Mouse (Mus musculus) forebrain, embryonic 14.5 days (tissue): ENCODE measurements around the gene Rasa4. TPM values are rescaled to one million over a fixed set of nuclear protein-coding genes. Genes with fewer than 3 reads are reported as not detected.
"Not testable (repeated sequence)": the region's sequence is repeated elsewhere in the genome, so short reads cannot be mapped to it uniquely, and the experiment has no call there.

Experiments used
- ATAC-seq: fragments of 200-750 bp; cut with Nextera tagmentation; 2 replicates; pipeline ENCODE4 v1.8.0; 2017; ENCODE audit warnings: mild to moderate bottlenecking, moderate library complexity
- DNase-seq: peaks from one replicate; pipeline ENCODE4 v3.0.0-alpha.2; 2015; ENCODE audit warnings: low spot score
- H3K27ac ChIP-seq: fragments of 300-500 bp; sonication (generic); 2 replicates; pipeline ENCODE4 v1.5.1; 2014; ENCODE audit warnings: low read depth, mild to moderate bottlenecking, control low read depth, low read length, moderate library complexity
- H3K27me3 ChIP-seq: fragments of 300-500 bp; sonication (generic); replicated peaks from 2 replicates; pipeline ENCODE4 v1.6.1; 2014; ENCODE audit warnings: low read length, control low read depth, mixed read lengths; ENCODE audit not compliant: control insufficient read depth, insufficient read depth
- H3K36me3 ChIP-seq: fragments of 300-500 bp; sonication (generic); 2 replicates; pipeline ENCODE4 v1.6.1; 2014; ENCODE audit warnings: low read length, control low read depth; ENCODE audit not compliant: control insufficient read depth, insufficient read depth
- H3K4me1 ChIP-seq: fragments of 300-500 bp; sonication (generic); 2 replicates; pipeline ENCODE4 v1.6.1; 2014; ENCODE audit warnings: antibody characterized with exemption, low read length, control low read depth; ENCODE audit not compliant: control insufficient read depth, insufficient read depth
- H3K4me2 ChIP-seq: fragments of 300-500 bp; sonication (generic); 2 replicates; pipeline ENCODE4 v1.6.1; 2014; ENCODE audit warnings: mild to moderate bottlenecking, control low read depth, low read length
- H3K4me3 ChIP-seq: fragments of 300-500 bp; sonication (generic); 2 replicates; pipeline ENCODE4 v1.5.1; 2014; ENCODE audit warnings: low read depth, low read length, control low read depth
- H3K9ac ChIP-seq: fragments of 300-500 bp; sonication (generic); 2 replicates; pipeline ENCODE4 v1.6.1; 2014; ENCODE audit warnings: mild to moderate bottlenecking, low read length, control low read depth, moderate library complexity
- H3K9me3 ChIP-seq: fragments of 300-500 bp; sonication (generic); replicated peaks from 2 replicates; pipeline ENCODE4 v1.6.1; 2016; ENCODE audit warnings: low read length, control low read depth, mixed read lengths; ENCODE audit not compliant: control insufficient read depth
- WGBS: fragments of 180-500 bp; shearing (Covaris S2); extraction: QIAGEN DNeasy Blood & Tissue Kit; methylation state at CpG from one replicate; pipeline ENCODE4 v1.1.7; 2014; 5-methylcytosine and 5-hydroxymethylcytosine counted together
- polyA plus RNA-seq: library from polyadenylated mRNA; unstranded; fragments of >200 nt; fragmentation: Nextera tagmentation; extraction: Ambion mirVana; gene quantifications from 2 replicates; pipeline ENCODE4 v1.2.1, GENCODE M21; 2014

Gene Rasa4
- polyA plus RNA-seq, 1 experiment from 2014 or later: 4.9 TPM

- peak; percentile 26 for DNase-seq
- H3K27me3 ChIP-seq: no peaks in the 10 kb centered on the region
- H3K9ac ChIP-seq: no peak overlapping the region
- H3K36me3 ChIP-seq: no peaks in the 10 kb centered on the region
- no peaks in the 10 kb centered on the region for H3K4me1 ChIP-seq
- no peak for ATAC-seq
- no peak overlapping the region for H3K27ac ChIP-seq
- H3K4me3 ChIP-seq: no peak overlapping the region
- H3K9me3 ChIP-seq: no peaks in the 10 kb centered on the region
- WGBS: 41% methylated on average over 9 of the region's 9 CpGs
- H3K4me2 ChIP-seq: no peak overlapping the region
These were observed 38.3 kb upstream of the Rasa4 start for GRCm38 (mm10) chr5:136045408-136045807.

GRCm38 (mm10) chr5:136045987-136046386 is 37.7 kb upstream of the Rasa4 start:
- Histone ChIP-seq H3K27ac (no peak overlapping the region), H3K4me1 (no peaks in the 10 kb centered on the region), H3K4me3 (no peak overlapping the region), H3K9me3 (no peaks in the 10 kb centered on the region), H3K9ac (no peak overlapping the region), H3K36me3 (no peaks in the 10 kb centered on the region), H3K4me2 (no peak overlapping the region), H3K27me3 (no peaks in the 10 kb centered on the region)
- WGBS: 5% methylated on average over 10 of the region's 10 CpGs
- DNase-seq (peak; percentile 86), ATAC-seq (peak; percentile 58; the same call in 1 of the 2 replicates)

GRCm38 (mm10) chr5:136048541-136048940 is 35.2 kb upstream of the Rasa4 start:
- ATAC-seq, H3K27me3 ChIP-seq, DNase-seq, H3K9ac ChIP-seq, H3K36me3 ChIP-seq, H3K9me3 ChIP-seq, H3K27ac ChIP-seq, H3K4me3 ChIP-seq, H3K4me1 ChIP-seq, H3K4me2 ChIP-seq: not testable (repeated sequence)

GRCm38 (mm10) chr5:136049926-136050325 is 33.8 kb upstream of the Rasa4 start:
- H3K27me3 ChIP-seq: no peaks in the 10 kb centered on the region
- H3K4me1 ChIP-seq: 0 out of 2 replicates have a peak, but pooled peaks cover 7% of the 10 kb centered on the region
- H3K9ac ChIP-seq: no peak overlapping the region
- DNase-seq (no peak), ATAC-seq (no peak)
- no peaks in the 10 kb centered on the region for H3K9me3 ChIP-seq
- no peaks in the 10 kb centered on the region for H3K36me3 ChIP-seq
- H3K4me2 ChIP-seq: no peak overlapping the region
- no peak overlapping the region for H3K4me3 ChIP-seq
- no peak overlapping the region for H3K27ac ChIP-seq
- 88% methylated on average over 6 of the region's 6 CpGs for whole genome bisulfite sequencing

GRCm38 (mm10) chr5:136051231-136052085 is 32.3 kb upstream of the Rasa4 start:
- 4% methylated on average over 10 of the region's 10 CpGs for WGBS
- ATAC-seq (peak; percentile 58; the same call in 1 of the 2 replicates), DNase-seq (peak; percentile 67)
- Histone ChIP-seq H3K9ac (no peak overlapping the region), H3K9me3 (no peaks in the 10 kb centered on the region), H3K27ac (no peak overlapping the region), H3K27me3 (no peaks in the 10 kb centered on the region), H3K4me2 (no peak overlapping the region), H3K36me3 (no peaks in the 10 kb centered on the region), H3K4me3 (no peak overlapping the region), H3K4me1 (0 out of 2 replicates have a peak, but pooled peaks cover 7% of the 10 kb centered on the region)

GRCm38 (mm10) chr5:136052861-136053655 is 30.7 kb upstream of the Rasa4 start:
- Histone ChIP-seq H3K9ac (no peak overlapping the region), H3K9me3 (no peaks in the 10 kb centered on the region), H3K4me3 (no peak overlapping the region), H3K27me3 (no peaks in the 10 kb centered on the region), H3K27ac (no peak overlapping the region), H3K4me1 (0 out of 2 replicates have a peak, but pooled peaks cover 7% of the 10 kb centered on the region), H3K36me3 (no peaks in the 10 kb centered on the region), H3K4me2 (no peak overlapping the region)
- ATAC-seq (no peak), DNase-seq (no peak)
- 82% methylated on average over 8 of the region's 8 CpGs for WGBS

GRCm38 (mm10) chr5:136054301-136055077 is 29.2 kb upstream of the Rasa4 start, which contains the start of gene Upk3bl:
Gene Upk3bl (plus strand): TSS chr5:136054492.
- ATAC-seq: no peak
- 90% methylated on average over 11 of the region's 11 CpGs for WGBS
- Histone ChIP-seq H3K27ac (no peak within 1 kb of the TSS), H3K9me3 (no peaks in the 10 kb centered on the region), H3K36me3 (no peaks in the 10 kb centered on the region), H3K4me3 (no peak within 1 kb of the TSS), H3K4me1 (0 out of 2 replicates have a peak, but pooled peaks cover 7% of the 10 kb centered on the region), H3K4me2 (no peak within 1 kb of the TSS), H3K27me3 (no peaks in the 10 kb centered on the region), H3K9ac (no peak within 1 kb of the TSS)
- DNase-seq: no peak

GRCm38 (mm10) chr5:136056062-136056461 is 27.7 kb upstream of the Rasa4 start:
- no peak overlapping the region for H3K4me3 ChIP-seq
- no peak overlapping the region for H3K27ac ChIP-seq
- H3K9me3 ChIP-seq: no peaks in the 10 kb centered on the region
- 0 out of 2 replicates have a peak, but pooled peaks cover 7% of the 10 kb centered on the region for H3K4me1 ChIP-seq
- H3K27me3 ChIP-seq: no peaks in the 10 kb centered on the region
- DNase-seq: no peak
- WGBS: 38% methylated on average over 4 of the region's 4 CpGs
- H3K9ac ChIP-seq: no peak overlapping the region
- ATAC-seq: no peak
- no peak overlapping the region for H3K4me2 ChIP-seq
- H3K36me3 ChIP-seq: no peaks in the 10 kb centered on the region
